Mouse (Mus musculus): Measurements from ENCODE around the gene Fxyd4. TPM values are rescaled to one million over a fixed set of nuclear protein-coding genes. Genes with fewer than 3 reads are reported as not detected.

Gene Fxyd4
- polyA plus RNA-seq, 2 experiments from 2014 or later = 7.6 to 14.3 TPM

GRCm38 (mm10) chr6:117917576-117917975 is 19.9 kb downstream of the Fxyd4 start:
- peak; percentile 22 for ATAC-seq

GRCm38 (mm10) chr6:117916737-117917426 is 20.6 kb downstream of the Fxyd4 start:
- peak; percentile 85 for ATAC-seq

GRCm38 (mm10) chr6:117916205-117916736 is 21.2 kb downstream of the Fxyd4 start:
- ATAC-seq = no peak

- no peak for ATAC-seq
Observed at GRCm38 (mm10) chr6:117914541-117914940, 23.0 kb downstream of the Fxyd4 start.

- ATAC-seq = no peak
Observed at GRCm38 (mm10) chr6:117910120-117910661, 27.3 kb downstream of the Fxyd4 start.

- ATAC-seq = no peak
Observed at GRCm38 (mm10) chr6:117908424-117908900, 29.0 kb downstream of the Fxyd4 start.

- no peak for ATAC-seq
Observed at GRCm38 (mm10) chr6:117907979-117908355, 29.5 kb downstream of the Fxyd4 start.

GRCm38 (mm10) chr6:117907301-117907978 is 30.1 kb downstream of the Fxyd4 start:
- peak; percentile 62 for ATAC-seq

- ATAC-seq = peak; percentile 77
Observed at GRCm38 (mm10) chr6:117906590-117907271, 30.8 kb downstream of the Fxyd4 start.

- ATAC-seq = no peak
Observed at GRCm38 (mm10) chr6:117906015-117906531, 31.4 kb downstream of the Fxyd4 start.

- no peak for ATAC-seq
Observed at GRCm38 (mm10) chr6:117905260-117905930, 32.1 kb downstream of the Fxyd4 start.

- ATAC-seq = no peak
Observed at GRCm38 (mm10) chr6:117903836-117904235, 33.7 kb downstream of the Fxyd4 start.

GRCm38 (mm10) chr6:117902556-117902955 is 34.9 kb downstream of the Fxyd4 start:
- ATAC-seq = no peak

GRCm38 (mm10) chr6:117901510-117902402 is 35.7 kb downstream of the Fxyd4 start:
- ATAC-seq = no peak

- peak; percentile 95 for ATAC-seq
Observed at GRCm38 (mm10) chr6:117900126-117901080, 37.1 kb downstream of the Fxyd4 start, which contains the start of gene Hnrnpf. Hnrnpf (plus strand) TSS chr6:117900324.

GRCm38 (mm10) chr6:117897800-117898199 is 39.7 kb downstream of the Fxyd4 start:
- no peak for ATAC-seq

- ATAC-seq = no peak
Observed at GRCm38 (mm10) chr6:117893435-117893834, 44.1 kb downstream of the Fxyd4 start.

GRCm38 (mm10) chr6:117892386-117892785 is 45.1 kb downstream of the Fxyd4 start:
- no peak for ATAC-seq

GRCm38 (mm10) chr6:117891369-117892160 is 45.9 kb downstream of the Fxyd4 start:
- ATAC-seq = peak; percentile 52

All from CD4-positive, CD25-positive, alpha-beta regulatory T cell, adult 4 months (primary cell).